Mouse (Mus musculus) cortical plate, adult 2 months (tissue): ENCODE data around the gene Dab1. TPM values are rescaled to one million over a fixed set of nuclear protein-coding genes. Genes with fewer than 3 reads are reported as not detected.

Experiments used
- H3K27ac ChIP-seq: fragments of 200-500 bp; 2 replicates; pipeline ENCODE4 v1.5.1; 2012; ENCODE audit warnings: low read length, control low read depth, inconsistent platforms; ENCODE audit not compliant: insufficient read depth
- H3K4me1 ChIP-seq: fragments of 200-500 bp; 2 replicates; pipeline ENCODE4 v1.6.1; 2011; ENCODE audit warnings: low read length; ENCODE audit not compliant: control insufficient read depth, insufficient read depth
- H3K4me3 ChIP-seq: fragments of 200-500 bp; 2 replicates; pipeline ENCODE4 v1.5.1; 2011; ENCODE audit warnings: mild to moderate bottlenecking, low read length, control low read depth; ENCODE audit not compliant: insufficient read depth
- CTCF ChIP-seq: fragments of 200-500 bp; IDR thresholded peaks from 2 replicates; pipeline ENCODE4 v1.5.1; 2011; ENCODE audit warnings: mild to moderate bottlenecking, control low read depth, low read length; ENCODE audit not compliant: insufficient read depth; ENCODE audit errors: extremely low read depth
- POLR2A ChIP-seq: fragments of 200-500 bp; IDR thresholded peaks from 2 replicates; pipeline ENCODE4 v1.6.1; 2011; ENCODE audit warnings: mild to moderate bottlenecking, low read length, control low read depth; ENCODE audit not compliant: insufficient read depth; ENCODE audit errors: extremely low read depth
- polyA plus RNA-seq: library from polyadenylated mRNA; depleted of rRNA; stranded (reverse); fragments of >200 nt; gene quantifications from 2 replicates; pipeline ENCODE4 v1.2.3, GENCODE M21; 2012

Gene Dab1
- polyA plus RNA-seq, 1 experiment: 42.9 TPM

- no peak overlapping the region for H3K4me3 ChIP-seq
- no peaks in the 10 kb centered on the region; the same call in none of the 2 replicates for H3K4me1 ChIP-seq
- H3K27ac ChIP-seq: no peak overlapping the region
- TF ChIP-seq POLR2A (no peak), CTCF (no peak)
Observed at GRCm38 (mm10) chr4:104044634-104045033, 425.5 kb downstream of the Dab1 start.

DNA sequence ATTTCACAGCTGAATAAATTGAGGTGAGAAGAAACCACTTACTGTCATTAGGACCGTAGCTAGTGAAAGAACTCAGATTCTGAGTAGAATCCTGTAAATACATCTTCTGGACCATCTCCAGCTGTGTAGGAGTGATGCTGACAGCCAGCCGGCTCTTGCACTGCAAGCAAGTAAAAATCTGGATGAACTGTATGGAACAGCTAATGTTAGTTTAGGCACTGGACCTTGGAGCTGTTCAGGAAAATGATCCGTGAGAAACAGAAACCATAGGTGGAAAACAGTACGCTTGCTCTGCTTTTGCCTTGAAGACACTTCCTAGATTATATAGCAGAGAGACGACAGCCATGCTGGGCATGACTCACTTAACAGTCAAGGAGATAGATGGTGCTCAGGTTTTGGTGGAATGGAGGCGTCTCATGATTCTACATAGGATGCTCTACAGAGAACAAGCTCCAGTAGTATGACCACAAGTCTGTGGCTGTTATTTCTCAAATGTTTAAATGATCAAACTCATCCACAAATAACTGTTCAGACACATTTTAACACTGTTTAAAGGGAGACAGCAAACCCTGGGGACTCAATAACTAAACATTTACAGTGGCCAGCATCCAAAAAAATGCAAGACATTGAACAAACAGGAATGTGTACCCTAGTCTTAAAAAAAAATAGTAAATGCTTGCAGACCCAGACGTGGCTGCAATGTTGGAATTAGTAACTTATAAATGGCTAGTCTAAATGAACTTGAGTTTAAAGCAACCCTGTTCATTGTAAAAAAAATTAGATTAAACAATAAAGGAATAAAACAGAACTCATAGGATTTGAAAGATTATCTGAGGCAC, 429.0 kb downstream of the Dab1 start:
- H3K4me3 ChIP-seq: no peak overlapping the region
- H3K4me1 ChIP-seq: no peaks in the 10 kb centered on the region; the same call in none of the 2 replicates
- no peak overlapping the region for H3K27ac ChIP-seq
- TF ChIP-seq CTCF: no peak
- TF ChIP-seq POLR2A: no peak

- TF ChIP-seq CTCF (no peak), POLR2A (no peak)
- Histone ChIP-seq H3K4me3 (no peak overlapping the region), H3K4me1 (peaks cover 3% of the 10 kb centered on the region; the same call in 1 of the 2 replicates), H3K27ac (no peak overlapping the region)
Observed at GRCm38 (mm10) chr4:104057116-104057515, 438.0 kb downstream of the Dab1 start.

DNA sequence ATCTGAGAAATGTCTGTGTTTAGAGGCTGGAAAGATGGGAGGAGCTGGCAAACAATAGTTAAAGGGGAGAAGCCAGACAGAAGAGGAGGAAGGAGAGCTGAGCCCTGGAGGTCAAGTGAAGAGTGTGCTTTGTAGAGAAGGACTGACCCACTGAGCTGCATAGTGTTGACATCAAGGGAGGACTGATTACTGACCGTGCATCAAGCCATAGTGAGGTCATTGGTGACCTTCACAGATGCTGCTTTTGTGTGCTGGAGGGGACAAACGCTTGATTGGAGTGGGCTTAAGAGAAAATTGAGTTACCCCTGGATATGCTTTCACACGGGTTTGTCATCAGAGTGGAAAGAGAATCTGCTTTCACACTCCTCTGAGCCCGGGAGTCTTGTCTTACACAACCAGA, 440.4 kb downstream of the Dab1 start:
- TF ChIP-seq POLR2A (no peak), CTCF (no peak)
- Histone ChIP-seq H3K27ac (no peak overlapping the region), H3K4me1 (peaks cover 3% of the 10 kb centered on the region; the same call in 1 of the 2 replicates), H3K4me3 (no peak overlapping the region)

- no peak overlapping the region for H3K27ac ChIP-seq
- H3K4me1 ChIP-seq: peaks cover 3% of the 10 kb centered on the region; the same call in 1 of the 2 replicates
- TF ChIP-seq CTCF: no peak
- TF ChIP-seq POLR2A: no peak
- H3K4me3 ChIP-seq: no peak overlapping the region
Observed at GRCm38 (mm10) chr4:104062356-104062755, 443.2 kb downstream of the Dab1 start.

GRCm38 (mm10) chr4:104066901-104067300, 447.7 kb downstream of the Dab1 start:
- Histone ChIP-seq H3K4me3 (no peak overlapping the region), H3K4me1 (no peaks in the 10 kb centered on the region), H3K27ac (no peak overlapping the region)
- TF ChIP-seq CTCF (no peak), POLR2A (no peak)

GRCm38 (mm10) chr4:104067748-104068147, 448.6 kb downstream of the Dab1 start:
- Histone ChIP-seq H3K4me1 (no peaks in the 10 kb centered on the region), H3K4me3 (no peak overlapping the region), H3K27ac (no peak overlapping the region)
- TF ChIP-seq CTCF (no peak), POLR2A (no peak)

- TF ChIP-seq POLR2A (no peak), CTCF (no peak)
- Histone ChIP-seq H3K4me3 (no peak overlapping the region), H3K27ac (no peak overlapping the region), H3K4me1 (no peaks in the 10 kb centered on the region)
Observed at GRCm38 (mm10) chr4:104071296-104071695, 452.1 kb downstream of the Dab1 start.

DNA sequence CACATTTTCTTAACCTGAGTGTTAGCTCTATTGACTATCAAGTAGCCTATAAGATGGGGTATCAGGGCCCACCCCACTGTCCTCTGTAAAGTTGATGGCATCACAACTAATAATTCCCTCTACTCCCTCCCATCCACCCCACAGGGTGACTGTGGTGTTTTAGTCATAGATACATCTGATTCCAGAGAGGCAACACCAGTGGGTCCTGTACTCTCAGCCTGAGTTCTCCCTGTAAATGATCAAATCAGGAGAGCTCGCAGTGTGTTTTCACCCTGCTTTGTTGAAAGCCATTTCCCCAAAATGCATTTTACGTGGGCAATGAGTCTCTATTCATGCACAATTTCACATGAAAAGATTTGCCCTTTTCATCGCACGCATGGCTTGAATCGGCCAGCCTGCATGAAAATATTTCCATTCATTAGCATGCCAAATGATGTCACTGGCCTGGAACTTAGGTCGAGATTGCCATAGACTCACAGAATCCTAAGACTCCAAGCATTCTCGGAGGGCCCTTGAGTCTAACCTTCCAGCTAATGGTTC, 454.8 kb downstream of the Dab1 start:
- no peak overlapping the region for H3K27ac ChIP-seq
- no peak for TF ChIP-seq POLR2A
- TF ChIP-seq CTCF: no peak
- H3K4me3 ChIP-seq: no peak overlapping the region
- H3K4me1 ChIP-seq: no peaks in the 10 kb centered on the region

- H3K27ac ChIP-seq: no peak overlapping the region
Observed at GRCm38 (mm10) chr4:104077771-104078170, 458.6 kb downstream of the Dab1 start.

More at GRCm38 (mm10) chr4:104077771-104078170, 458.6 kb downstream of the Dab1 start:
- no peak overlapping the region for H3K4me3 ChIP-seq
- no peak for TF ChIP-seq CTCF
- no peak for TF ChIP-seq POLR2A
- no peaks in the 10 kb centered on the region for H3K4me1 ChIP-seq
